8 mouse cellular contexts compared by ENCODE assay signal in genomic region chr10:77282822-77283221, GRCm38 (mm10). TPM values are rescaled to one million over a fixed set of nuclear protein-coding genes. Genes with fewer than 3 reads are reported as not detected.
A peak's percentile ranks its signal among the peaks of the same experiment; 100 is the strongest.
DNase-seq lines count a peak whose midpoint lies in the region; ATAC-seq and TF ChIP-seq lines count a peak whose summit lies in the region.
"Had no signal": no experiment of that assay in that cellular context is flagged by ENCODE, and none has a peak within 500 bp of the region (broad histone marks: within the 10 kb centered on the region; RNA-seq: fewer than 3 reads in every experiment).

No protein-coding gene starts in this region.

- peaks cover 10% of the 10 kb centered on the region for H3K27me3 ChIP-seq in E14TG2a.4 (ENCODE audit: insufficient read depth, low read length)
- H3K27me3 ChIP-seq in heart, postnatal 0 days (ENCODE audit: control insufficient read depth, insufficient read depth, low read length): no peaks in the 10 kb centered on the region
- no peaks in the 10 kb centered on the region for H3K27me3 ChIP-seq in small intestine, adult 2 months (ENCODE audit: control insufficient read depth, insufficient read depth, low read length)

- peak; percentile 86 for TF ChIP-seq CTCF in E14TG2a.4 (conservative IDR thresholded peaks at IDR 0.05; ENCODE audit: low read length)
- TF ChIP-seq CTCF in heart, postnatal 0 days (IDR thresholded peaks at IDR 0.05; ENCODE audit: low read depth): peak; percentile 98
- peak; percentile 89; the same call in 1 of the 2 replicates for TF ChIP-seq CTCF in small intestine, adult 2 months (IDR thresholded peaks at IDR 0.05; ENCODE audit: extremely low read depth, insufficient read length, insufficient replicate concordance, low read depth, low read length)

- no peak overlapping the region for H3K4me2 ChIP-seq in heart, postnatal 0 days (ENCODE audit: low read depth, low read length)

- TF ChIP-seq POLR2A in small intestine, adult 2 months (IDR thresholded peaks at IDR 0.05; ENCODE audit: low read depth, low read length): no peak

- no peaks in the 10 kb centered on the region for H3K4me1 ChIP-seq in E14TG2a.4 (replicated peaks; ENCODE audit: low read depth, low read length)
- H3K4me1 ChIP-seq in heart, postnatal 0 days (ENCODE audit: control insufficient read depth, insufficient read depth): 0 out of 2 replicates have a peak, but pooled peaks cover 12% of the 10 kb centered on the region
- H3K4me1 ChIP-seq in small intestine, adult 2 months (ENCODE audit: control insufficient read depth, insufficient read depth, insufficient read length, low read length): no peaks in the 10 kb centered on the region

- no peak overlapping the region for H3K27ac ChIP-seq in heart, postnatal 0 days (ENCODE audit: low read depth)
- no peak overlapping the region for H3K27ac ChIP-seq in small intestine, adult 2 months (ENCODE audit: insufficient read depth, low read depth, low read length)

- no peaks in the 10 kb centered on the region for H3K36me3 ChIP-seq in E14TG2a.4 (ENCODE audit: insufficient read depth, low read length)
- H3K36me3 ChIP-seq in heart, postnatal 0 days (replicated peaks; ENCODE audit: control insufficient read depth, insufficient read depth, low read length): no peaks in the 10 kb centered on the region
- no peaks in the 10 kb centered on the region for H3K36me3 ChIP-seq in small intestine, adult 2 months (ENCODE audit: control insufficient read depth, insufficient read depth, low read length)

- ATAC-seq in heart, postnatal 0 days (ENCODE audit: insufficient read depth, low read depth): 0 out of 2 replicates have a peak, but pooled peaks have one; percentile 51

- 22% methylated on average over 6 of the region's 6 CpGs for WGBS in heart, postnatal 0 days
- WGBS in small intestine, adult 2 months: 20% methylated on average over 6 of the region's 6 CpGs

- no peaks in the 10 kb centered on the region for H3K9me3 ChIP-seq in E14TG2a.4 (ENCODE audit: low read length)
- no peaks in the 10 kb centered on the region for H3K9me3 ChIP-seq in heart, postnatal 0 days (replicated peaks; ENCODE audit: control insufficient read depth, low read length)

- DNase-seq in T-cell, adult 2 months (ENCODE audit: low spot score): peak; percentile 59
- DNase-seq in cerebellum, postnatal 4 days (ENCODE audit: low spot score in 2 of 2): peak; percentile 52 to 78
- DNase-seq in heart, postnatal 0 days (ENCODE audit: low spot score): peak; percentile 78
- peak; percentile 45 for DNase-seq in layer of hippocampus, adult 9-10 months (ENCODE audit: low spot score)
- DNase-seq in lung, postnatal 4 days: peak; percentile 61 to 83

- TF ChIP-seq EP300 in heart, postnatal 0 days (IDR thresholded peaks at IDR 0.05; ENCODE audit: low read depth): no peak

- no peak overlapping the region for H3K9ac ChIP-seq in heart, postnatal 0 days (replicated peaks; ENCODE audit: low read depth, low read length)

- no peak overlapping the region for H3K4me3 ChIP-seq in E14TG2a.4 (replicated peaks; ENCODE audit: low read length)
- no peak overlapping the region for H3K4me3 ChIP-seq in heart, postnatal 0 days (ENCODE audit: low read depth, low read length)
- H3K4me3 ChIP-seq in small intestine, adult 2 months (ENCODE audit: low read depth, low read length): no peak overlapping the region
- H3K4me3 ChIP-seq: megakaryocyte, embryonic 14.5 days had no signal

RNA-seq across cellular contexts. Expression of gene Pofut2, which starts 23.8 kb away (rescaled TPM):
- 78.8 and 94.1 TPM in 2 replicates for total RNA-seq in heart, postnatal 0 days (2014; rRNA removed; ENCODE audit: low replicate concordance)
- 71.1 and 72.4 TPM in 2 replicates for polyA plus RNA-seq in heart, postnatal 0 days (2015; fragmentation: Nextera tagmentation; extraction: Ambion mirVana)
- polyA plus RNA-seq in small intestine, adult 2 months (2012; rRNA removed): 24.1 and 30.4 TPM in 2 replicates
